ENCODE assay signal across 16 mouse cellular contexts in genomic region chr10:117557666-117558065, GRCm38 (mm10).
"Had no signal": no experiment of that assay in that cellular context is flagged by ENCODE, and none has a peak within 500 bp of the region (broad histone marks: within the 10 kb centered on the region; RNA-seq: fewer than 3 reads in every experiment).

No protein-coding gene starts in this region.

- DNase-seq: heart, postnatal 10 days; heart, postnatal 14 days; heart, postnatal 36 days; heart, postnatal 4 days; kidney, adult 11 months; kidney, adult 18-20 months; kidney, adult 2 months; kidney, adult 8-10 months; kidney, adult 9 months; kidney, postnatal 10 days; kidney, postnatal 14 days; kidney, postnatal 25 days; kidney, postnatal 36 days; kidney, postnatal 4 days; layer of hippocampus, adult 9-11 months; layer of hippocampus, postnatal 36 days had no signal
